Mouse (Mus musculus): ENCODE measurements around the gene Vamp5. TPM values are rescaled to one million over a fixed set of nuclear protein-coding genes. Genes with fewer than 3 reads are reported as not detected.
A peak's percentile ranks its signal among the peaks of the same experiment; 100 is the strongest.

Vamp5 gene
- total RNA-seq, 2 experiments from 2014 or later, result 23.8 to 85.1 TPM

DNA sequence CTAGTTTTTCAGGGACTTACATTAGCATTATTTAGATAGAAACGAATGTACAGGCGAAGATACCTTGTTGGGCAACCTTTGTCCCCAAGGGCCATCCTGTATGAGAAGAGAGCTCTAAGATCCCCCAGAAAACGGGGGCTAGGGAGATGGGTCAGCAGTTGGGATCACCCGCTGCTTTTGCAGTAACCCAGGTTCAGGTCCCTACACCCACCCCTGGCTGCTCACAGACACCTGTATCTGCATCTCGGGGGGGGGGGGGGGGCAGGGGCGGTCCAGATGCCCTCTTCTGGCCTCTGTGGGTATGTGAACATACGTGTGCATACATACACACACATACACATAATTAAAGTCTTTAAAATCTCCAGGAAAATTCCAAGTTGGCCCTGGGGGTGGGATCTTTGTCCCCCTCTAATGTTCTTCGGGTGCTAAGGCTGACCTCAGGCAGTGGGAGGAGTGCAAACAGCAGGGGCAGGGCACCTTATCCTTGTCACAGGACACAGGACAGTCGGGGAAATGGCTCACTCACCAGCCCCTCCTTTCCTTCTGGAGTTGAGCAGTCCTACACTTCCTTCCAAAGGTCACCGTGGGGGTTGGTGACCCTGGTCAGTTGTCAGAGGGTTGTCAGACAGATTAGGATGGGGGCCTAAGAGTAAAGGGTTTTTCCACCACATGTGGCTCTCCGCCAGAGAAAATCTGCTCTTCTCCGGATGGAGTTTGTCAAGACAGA, 10.7 kb upstream of the Vamp5 start:
- peak; percentile 62 for ATAC-seq (replicated peaks; ENCODE audit: low FRiP score, poor library complexity, severe bottlenecking)

DNA sequence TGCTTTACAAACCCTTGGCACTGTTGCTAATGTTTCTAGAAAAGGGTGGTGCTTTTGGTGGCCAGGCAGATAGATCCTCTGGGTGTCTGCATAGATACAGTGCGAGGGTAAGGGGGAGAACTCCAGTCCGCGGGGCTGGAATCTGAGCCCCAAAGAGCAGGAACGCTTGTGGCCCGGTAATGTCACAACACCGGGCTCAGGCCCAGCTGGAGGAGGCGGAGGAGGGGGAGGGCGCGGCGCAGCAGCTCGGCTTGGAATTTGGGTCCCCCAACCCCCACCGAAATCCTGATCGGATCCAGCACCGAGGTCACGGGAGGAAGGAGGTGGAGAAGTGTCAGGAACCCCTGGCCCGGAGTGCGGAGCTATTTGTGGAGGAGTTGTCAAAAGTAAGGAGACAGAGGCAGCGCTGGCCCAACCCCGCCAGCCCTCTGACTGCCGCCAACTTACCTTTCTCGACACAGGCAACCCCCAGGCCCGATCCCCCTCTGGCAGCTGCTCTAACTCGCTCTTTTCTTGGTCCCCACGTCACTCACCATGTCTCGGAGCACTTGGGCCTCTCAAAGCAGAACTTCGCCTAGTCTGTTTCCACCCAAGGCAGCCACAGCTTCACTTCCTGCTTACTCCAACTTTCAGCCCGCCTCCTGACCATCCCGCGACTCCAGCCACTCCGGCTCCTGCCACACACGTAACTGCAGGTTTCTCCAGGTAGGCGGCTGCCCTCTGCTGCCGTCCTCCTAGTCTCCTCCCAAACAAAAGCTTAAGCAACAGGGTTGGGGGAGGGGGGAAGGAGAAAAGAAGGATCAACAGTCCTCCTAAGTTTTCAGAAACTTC, 9.9 kb upstream of the Vamp5 start, which contains the start of gene Vamp8:
Gene Vamp8 (minus strand): TSS at position 763 of the 831 bp plus-strand sequence.
- peak; percentile 61 for ATAC-seq (replicated peaks; ENCODE audit: low FRiP score, poor library complexity, severe bottlenecking)

DNA sequence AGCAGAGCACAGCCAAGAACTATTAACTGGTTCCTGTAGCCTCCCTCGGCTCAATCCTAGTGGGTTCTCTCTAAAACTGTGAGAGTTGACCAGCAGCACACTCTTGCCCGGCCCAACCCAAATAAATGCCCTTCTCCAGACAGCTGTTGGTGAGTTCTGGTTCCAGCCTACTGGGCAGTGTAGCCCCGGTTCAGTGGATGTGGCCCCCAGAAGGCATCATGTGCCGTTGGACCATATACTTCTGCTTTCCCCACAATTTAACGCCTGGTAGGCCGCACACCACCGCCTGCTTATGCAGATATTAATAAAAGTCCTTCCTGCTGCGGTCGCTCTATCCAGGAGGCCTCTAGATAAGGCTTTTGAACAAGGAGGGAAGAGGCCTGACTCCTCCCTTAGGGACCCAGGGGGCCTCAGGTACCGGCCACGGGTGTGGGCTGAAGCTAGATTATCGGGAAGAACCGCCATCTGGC, 9.2 kb upstream of the Vamp5 start:
- peak; percentile 82 for ATAC-seq (replicated peaks; ENCODE audit: low FRiP score, poor library complexity, severe bottlenecking)

GRCm38 (mm10) chr6:72388791-72389329, 8.6 kb upstream of the Vamp5 start:
- ATAC-seq (replicated peaks; ENCODE audit: low FRiP score, poor library complexity, severe bottlenecking), result no peak

DNA sequence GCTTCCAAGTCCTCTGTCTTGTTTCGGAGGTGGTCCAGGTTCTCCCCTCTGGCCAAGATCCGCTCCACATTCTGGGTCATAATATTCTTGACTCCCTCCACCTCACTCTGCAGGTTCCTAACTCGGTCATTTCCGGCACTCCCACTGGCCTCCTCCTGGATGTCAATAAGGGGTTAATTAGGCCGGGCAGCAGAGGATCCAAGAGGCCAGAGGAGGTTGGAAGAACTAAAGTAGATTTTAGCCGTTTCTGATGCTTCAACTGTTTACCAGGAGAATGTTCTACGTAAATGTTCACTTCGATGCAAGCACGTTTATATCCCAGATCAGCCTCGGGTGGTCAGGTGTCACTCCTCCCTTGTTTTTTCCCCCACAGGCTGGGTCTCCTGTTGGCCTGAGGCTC, 8.0 kb upstream of the Vamp5 start:
- no peak for ATAC-seq (replicated peaks; ENCODE audit: low FRiP score, poor library complexity, severe bottlenecking)

- ATAC-seq (replicated peaks; ENCODE audit: low FRiP score, poor library complexity, severe bottlenecking), result no peak
Measured at GRCm38 (mm10) chr6:72387816-72388215, 7.5 kb upstream of the Vamp5 start.

DNA sequence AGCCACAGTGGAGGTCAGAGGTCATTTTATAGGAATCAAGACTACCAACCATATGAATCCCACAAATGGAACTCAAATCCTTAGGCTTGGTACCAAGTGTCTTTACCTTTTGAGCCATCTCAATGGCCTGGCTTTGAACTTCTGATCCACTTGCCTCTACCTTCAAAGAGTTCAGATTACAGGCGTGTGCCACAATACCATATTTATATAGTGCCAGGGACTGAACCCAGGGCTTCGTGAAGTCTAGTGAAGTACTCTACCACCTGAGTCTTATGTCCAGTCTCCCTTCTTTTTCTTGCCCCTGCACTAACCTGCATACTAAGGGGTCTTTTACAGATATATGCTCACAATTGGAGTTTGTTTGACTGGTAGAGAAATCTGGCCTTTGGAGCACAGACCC, 6.3 kb upstream of the Vamp5 start:
- ATAC-seq (replicated peaks; ENCODE audit: low FRiP score, poor library complexity, severe bottlenecking), result no peak

DNA sequence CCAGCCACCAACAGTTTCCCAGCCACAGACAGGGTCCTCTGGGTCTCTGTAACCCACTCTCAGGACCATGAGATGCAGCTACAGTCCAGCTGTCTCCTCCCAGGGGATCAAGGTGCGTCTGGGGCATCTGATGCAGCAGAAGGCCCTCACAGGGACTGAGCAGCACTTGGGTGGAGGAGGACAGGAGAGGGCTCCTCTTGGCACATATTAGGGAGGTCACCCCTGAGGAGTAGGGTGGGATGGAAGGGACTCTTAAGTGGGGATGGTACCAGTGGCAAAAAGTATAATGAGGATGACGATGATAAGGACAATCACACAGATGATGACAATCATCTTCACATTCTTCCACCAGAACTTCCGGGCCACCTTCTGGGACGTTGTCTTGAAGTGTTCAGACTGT, 5.0 kb upstream of the Vamp5 start:
- ATAC-seq (replicated peaks; ENCODE audit: low FRiP score, poor library complexity, severe bottlenecking), result no peak

DNA sequence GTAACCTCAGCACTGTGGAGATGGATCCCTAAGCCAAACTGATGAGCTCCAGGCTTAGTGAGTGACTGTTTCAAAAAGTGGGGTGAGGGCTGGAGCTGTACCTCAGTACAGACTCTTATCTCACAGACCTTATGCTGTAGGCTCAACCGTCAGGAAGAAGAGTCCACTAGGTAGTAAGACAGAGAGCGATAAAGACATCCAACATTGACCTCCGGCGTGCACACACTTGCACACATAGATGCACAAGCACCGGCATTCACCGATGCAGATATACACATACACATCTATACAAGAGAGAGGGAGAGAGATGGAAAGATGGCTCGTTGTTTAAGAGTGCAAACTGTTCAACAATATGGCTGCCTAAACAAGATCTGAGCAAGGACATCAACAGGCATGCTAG, 3.7 kb upstream of the Vamp5 start:
- peak; percentile 69 for ATAC-seq (replicated peaks; ENCODE audit: low FRiP score, poor library complexity, severe bottlenecking)

GRCm38 (mm10) chr6:72383142-72383820, 3.0 kb upstream of the Vamp5 start:
- ATAC-seq (replicated peaks; ENCODE audit: low FRiP score, poor library complexity, severe bottlenecking), result no peak

GRCm38 (mm10) chr6:72382494-72382893, 2.2 kb upstream of the Vamp5 start:
- no peak for ATAC-seq (replicated peaks; ENCODE audit: low FRiP score, poor library complexity, severe bottlenecking)

DNA sequence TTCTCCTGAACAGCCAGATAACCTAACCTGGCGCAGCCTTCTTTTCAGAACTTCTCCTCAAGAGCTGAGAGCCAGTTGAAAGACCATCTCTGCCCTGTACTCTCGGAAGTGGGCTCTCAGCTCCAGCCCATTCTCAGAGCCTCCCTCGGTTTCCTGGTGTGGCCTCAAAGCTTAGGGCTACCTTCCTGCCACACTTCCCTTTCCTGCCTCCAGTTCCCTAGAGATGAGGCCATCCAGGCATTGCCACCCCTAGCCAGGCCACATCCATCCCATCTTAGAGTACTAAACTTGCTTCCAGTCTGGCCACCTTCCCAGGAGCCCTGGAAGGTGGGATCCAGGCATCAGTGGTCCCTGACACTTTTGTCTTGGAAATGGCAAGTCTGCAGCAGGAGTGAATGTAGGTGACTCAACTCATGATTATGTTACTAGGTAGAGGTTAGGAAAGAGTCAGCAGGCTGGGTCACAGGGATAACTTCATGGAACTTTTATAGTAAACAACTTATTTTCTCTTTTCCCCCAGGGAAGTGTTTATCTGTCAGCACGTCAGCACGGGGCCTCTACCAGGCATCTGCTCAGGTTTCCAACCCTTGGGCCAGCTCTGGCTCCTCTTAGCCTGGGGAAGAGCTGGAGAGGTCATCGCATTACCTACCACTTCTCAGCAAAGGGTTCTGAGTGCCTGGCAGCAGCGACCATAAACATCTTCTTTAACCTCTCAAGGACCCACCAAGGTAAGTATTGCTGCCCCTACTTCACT, 714 bp downstream of the Vamp5 start:
- peak; percentile 45 for ATAC-seq (replicated peaks; ENCODE audit: low FRiP score, poor library complexity, severe bottlenecking)

DNA sequence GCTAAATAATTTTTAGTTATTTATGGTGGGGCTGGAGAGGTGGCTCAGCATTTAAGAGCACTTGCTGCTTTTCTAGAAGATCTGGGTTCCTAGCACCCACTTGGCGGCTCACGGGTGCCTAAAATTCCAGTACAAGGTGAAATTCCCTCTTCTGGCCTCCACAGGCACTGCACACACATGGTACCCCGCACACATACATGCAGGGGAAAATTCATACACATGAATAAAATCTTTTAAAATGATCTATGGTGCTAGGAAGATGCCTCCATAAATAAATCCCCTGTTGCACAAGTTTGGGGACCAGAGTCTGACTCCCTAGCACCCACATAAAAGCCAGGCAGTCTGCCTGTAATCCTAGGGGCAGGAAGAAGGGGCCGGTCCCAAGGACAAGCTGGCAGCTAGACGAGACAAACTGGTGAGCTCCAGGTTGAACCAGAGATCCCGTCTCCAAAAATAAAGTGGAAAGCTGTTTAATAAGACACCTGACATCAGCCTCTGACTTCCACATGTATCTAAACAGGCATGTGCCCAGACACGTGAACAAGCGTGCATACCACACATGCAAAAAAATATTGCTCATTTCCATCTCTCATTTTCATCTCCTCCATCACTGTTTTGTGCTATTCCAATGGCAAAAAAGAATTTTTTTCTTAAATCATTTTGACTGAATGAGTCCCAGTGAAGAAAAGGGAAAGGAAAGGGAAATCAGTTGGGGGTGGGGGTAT, 1.6 kb downstream of the Vamp5 start:
- ATAC-seq (replicated peaks; ENCODE audit: low FRiP score, poor library complexity, severe bottlenecking), result no peak

DNA sequence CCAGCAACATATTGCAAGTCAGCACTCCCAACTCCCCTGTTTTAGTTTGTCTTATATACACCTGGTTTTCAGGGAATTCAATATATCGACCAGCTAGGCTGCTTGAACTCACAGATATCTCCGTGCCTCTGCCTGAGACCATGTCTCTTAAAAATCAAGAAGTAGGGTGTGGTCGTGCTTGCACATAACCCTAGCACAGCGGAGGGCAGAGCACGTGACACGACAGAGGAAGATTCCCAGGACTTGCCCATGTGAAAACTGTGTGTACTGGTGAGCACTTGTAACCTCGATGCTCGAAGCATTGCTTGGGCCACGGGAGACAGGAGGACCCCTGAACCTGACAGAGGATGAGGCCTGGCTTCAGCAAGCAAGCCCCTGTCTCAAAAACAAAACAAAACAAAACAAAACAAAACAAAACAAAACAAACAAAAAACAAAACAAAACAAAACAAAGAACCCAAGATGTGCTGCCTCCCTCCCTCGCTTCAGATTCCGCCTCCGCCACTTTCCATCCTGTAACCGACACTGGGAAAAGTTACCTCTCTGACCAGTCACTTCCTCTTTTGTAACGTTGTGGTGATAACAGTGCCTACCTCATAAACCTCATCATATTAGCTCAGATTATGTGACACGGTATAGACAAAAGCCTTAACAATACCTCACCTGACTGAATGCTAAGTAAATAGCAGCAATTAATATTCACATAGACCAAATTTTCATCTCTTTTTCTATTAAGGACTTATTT, 5.3 kb downstream of the Vamp5 start:
- peak; percentile 73 for ATAC-seq (replicated peaks; ENCODE audit: low FRiP score, poor library complexity, severe bottlenecking)

DNA sequence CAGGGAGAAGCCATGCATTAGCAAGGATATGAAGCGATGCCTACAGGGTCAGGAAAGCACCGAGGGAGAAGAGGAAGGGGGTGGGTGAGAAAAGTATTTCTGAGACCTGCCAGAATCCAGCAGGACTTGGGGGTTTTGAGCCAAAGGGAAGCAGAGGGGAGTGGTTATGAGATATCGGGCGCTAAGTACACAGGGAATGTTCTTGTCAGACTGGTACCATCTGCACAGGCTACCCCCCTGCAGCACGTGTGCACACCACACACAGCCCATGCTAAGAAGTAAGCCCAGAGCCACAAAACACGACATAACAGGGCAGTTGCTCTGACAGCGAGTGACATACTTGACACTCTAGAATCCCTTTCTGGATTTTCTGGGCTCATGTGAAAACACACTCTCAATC, 6.1 kb downstream of the Vamp5 start:
- no peak for ATAC-seq (replicated peaks; ENCODE audit: low FRiP score, poor library complexity, severe bottlenecking)

DNA sequence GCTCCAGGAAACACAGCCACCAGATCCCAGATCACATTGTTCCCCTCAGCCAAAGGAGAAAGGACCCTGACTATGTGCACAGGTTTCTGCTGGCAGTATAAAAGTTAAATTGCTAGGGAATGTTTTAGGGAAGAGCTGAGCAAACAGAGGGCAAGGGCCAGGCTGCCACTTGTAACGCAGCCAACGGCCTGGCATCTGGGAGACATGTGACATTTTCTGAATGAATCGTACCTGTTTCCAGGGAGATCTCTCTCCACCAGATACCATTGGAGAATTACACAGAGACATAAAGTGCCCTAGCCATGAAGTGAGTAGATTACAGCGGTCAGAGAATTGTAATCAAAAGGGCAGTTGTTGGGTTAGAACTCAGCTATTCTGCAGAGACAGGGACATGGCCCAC, 7.1 kb downstream of the Vamp5 start:
- ATAC-seq (replicated peaks; ENCODE audit: low FRiP score, poor library complexity, severe bottlenecking), result no peak

GRCm38 (mm10) chr6:72371571-72371970, 8.7 kb downstream of the Vamp5 start:
- ATAC-seq (replicated peaks; ENCODE audit: low FRiP score, poor library complexity, severe bottlenecking), result no peak

- ATAC-seq (replicated peaks; ENCODE audit: low FRiP score, poor library complexity, severe bottlenecking), result no peak
Measured at GRCm38 (mm10) chr6:72371147-72371546, 9.1 kb downstream of the Vamp5 start.

Measured in erythroid progenitor cell, adult 5-6 weeks (primary cell).